Comparison of ENCODE assay signal across 12 mouse cellular contexts in the genomic region with DNA sequence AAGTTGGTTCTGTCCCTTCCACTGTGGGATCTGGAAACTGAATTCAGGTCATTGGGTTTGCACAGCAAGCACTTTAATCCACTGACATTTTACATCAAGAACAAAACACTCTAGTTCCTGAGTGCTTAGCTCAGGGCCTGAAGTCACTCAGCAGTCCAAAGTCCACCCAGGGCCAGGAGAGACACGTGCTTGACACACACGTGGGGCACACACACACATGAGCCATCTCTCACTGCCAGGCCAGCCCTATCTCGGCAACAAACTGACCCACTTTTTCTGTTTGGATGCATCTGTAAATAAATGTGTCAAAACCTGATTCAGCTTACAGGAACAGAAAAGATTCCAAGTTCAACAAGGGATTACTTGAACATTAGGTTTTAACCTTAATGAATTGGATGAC. TPM values are rescaled to one million over a fixed set of nuclear protein-coding genes. Genes with fewer than 3 reads are reported as not detected.
DNase-seq lines count a peak whose midpoint lies in the region; ATAC-seq and TF ChIP-seq lines count a peak whose summit lies in the region.
"Had no signal": no experiment of that assay in that cellular context is flagged by ENCODE, and none has a peak within 500 bp of the region (broad histone marks: within the 10 kb centered on the region; RNA-seq: fewer than 3 reads in every experiment).

No protein-coding gene starts in this region.

- no peaks in the 10 kb centered on the region for H3K9me3 ChIP-seq in heart, embryonic 10.5 days
- H3K9me3 ChIP-seq in intestine, postnatal 0 days (ENCODE audit: control insufficient read depth), result no peaks in the 10 kb centered on the region
- H3K9me3 ChIP-seq: embryonic facial prominence, embryonic 12.5 days; liver, embryonic 15.5 days had no signal

- no peak for TF ChIP-seq CTCF in heart, adult 2 months (IDR thresholded peaks at IDR 0.05)
- no peak for TF ChIP-seq CTCF in intestine, postnatal 0 days (IDR thresholded peaks at IDR 0.05; ENCODE audit: low read depth)

- H3K79me2 ChIP-seq in heart, adult 2 months (replicated peaks; ENCODE audit: control insufficient read depth, insufficient read depth, low read length), result 0 out of 2 replicates have a peak, but pooled peaks cover 2% of the 10 kb centered on the region

- peak overlapping the region; percentile 60 for H3K27ac ChIP-seq in heart, adult 2 months
- H3K27ac ChIP-seq in heart, embryonic 10.5 days, result no peak overlapping the region
- peak overlapping the region; percentile 66 for H3K27ac ChIP-seq in intestine, postnatal 0 days (ENCODE audit: low read depth, low read length)
- H3K27ac ChIP-seq: embryonic facial prominence, embryonic 12.5 days; liver, embryonic 15.5 days had no signal

- peak; percentile 49 to 66 for DNase-seq in heart, adult 2 months
- no peak for DNase-seq in heart, embryonic 10.5 days (ENCODE audit: low spot score)
- peak; percentile 75 to 82 for DNase-seq in adrenal gland, postnatal 36 days
- DNase-seq in retina, embryonic 14.5 days (ENCODE audit: low spot score), result peak; percentile 21
- no peak for DNase-seq in left cerebral cortex, adult 11 months (ENCODE audit: low spot score)
- no peak for DNase-seq in thymus, postnatal 4 days
- DNase-seq in left cerebral cortex, postnatal 10 days (ENCODE audit: extremely low spot score in 1 of 2, low spot score in 2 of 2), result no peak
- DNase-seq: spleen, adult 18-20 months; thymus, postnatal 25 days had no signal

- no peak overlapping the region for H3K4me3 ChIP-seq in heart, adult 2 months
- H3K4me3 ChIP-seq in heart, embryonic 10.5 days, result no peak overlapping the region
- no peak overlapping the region for H3K4me3 ChIP-seq in intestine, postnatal 0 days (ENCODE audit: low read depth, low read length)
- H3K4me3 ChIP-seq: embryonic facial prominence, embryonic 12.5 days; liver, embryonic 15.5 days had no signal

- no peak overlapping the region for H3K4me2 ChIP-seq in intestine, postnatal 0 days (replicated peaks; ENCODE audit: low read depth)
- H3K4me2 ChIP-seq: embryonic facial prominence, embryonic 12.5 days; liver, embryonic 15.5 days had no signal

- H3K36me3 ChIP-seq in heart, adult 2 months (ENCODE audit: control insufficient read depth, insufficient read depth, low read length), result peaks cover 2% of the 10 kb centered on the region; the same call in 1 of the 2 replicates
- no peaks in the 10 kb centered on the region for H3K36me3 ChIP-seq in heart, embryonic 10.5 days
- H3K36me3 ChIP-seq in intestine, postnatal 0 days (ENCODE audit: control insufficient read depth, insufficient read depth), result no peaks in the 10 kb centered on the region
- H3K36me3 ChIP-seq: embryonic facial prominence, embryonic 12.5 days; liver, embryonic 15.5 days had no signal

- ATAC-seq in intestine, postnatal 0 days, result peak; percentile 74

- H3K9ac ChIP-seq in heart, adult 2 months (ENCODE audit: low read depth, low read length), result no peak overlapping the region
- no peak overlapping the region for H3K9ac ChIP-seq in intestine, postnatal 0 days (ENCODE audit: low read depth, low read length)
- H3K9ac ChIP-seq: embryonic facial prominence, embryonic 12.5 days; liver, embryonic 15.5 days had no signal

- intact Hi-C loops in heart, adult 2 months (cut with DNase I), result no loop called here
- intact Hi-C loops in left cerebral cortex, postnatal 10 days (cut with DNase I), result loop anchor here (5.0 to 10.0 kb wide), 2 partner anchors 100 to 152 kb away; no protein-coding TSS in a partner anchor

- no peak for TF ChIP-seq POLR2A in heart, adult 2 months (IDR thresholded peaks at IDR 0.05; ENCODE audit: insufficient read depth, low read depth, low read length)

- 0 out of 2 replicates have a peak, but pooled peaks have one; percentile 35 for TF ChIP-seq EP300 in heart, adult 2 months (IDR thresholded peaks at IDR 0.05; ENCODE audit: insufficient read depth, low read depth, low read length)

- H3K27me3 ChIP-seq in heart, adult 2 months (ENCODE audit: control insufficient read depth, insufficient read depth, low read length), result no peaks in the 10 kb centered on the region
- H3K27me3 ChIP-seq in heart, embryonic 10.5 days (ENCODE audit: insufficient read depth, poor library complexity, severe bottlenecking), result no peaks in the 10 kb centered on the region
- no peaks in the 10 kb centered on the region for H3K27me3 ChIP-seq in intestine, postnatal 0 days (replicated peaks; ENCODE audit: control insufficient read depth, insufficient read depth, low read length)
- H3K27me3 ChIP-seq: embryonic facial prominence, embryonic 12.5 days had no signal

- H3K4me1 ChIP-seq in heart, adult 2 months (ENCODE audit: control insufficient read depth, insufficient read depth, low read length), result peaks cover 16% of the 10 kb centered on the region
- peaks cover 67% of the 10 kb centered on the region for H3K4me1 ChIP-seq in heart, embryonic 10.5 days
- H3K4me1 ChIP-seq in intestine, postnatal 0 days (replicated peaks; ENCODE audit: control insufficient read depth, insufficient read depth, low read length), result peaks cover 22% of the 10 kb centered on the region; the same call in 1 of the 2 replicates

- 39% methylated on average over 3 of the region's 3 CpGs for WGBS in heart, adult 2 months
- 54% methylated on average over 3 of the region's 3 CpGs for WGBS in heart, embryonic 10.5 days
- WGBS in intestine, postnatal 0 days, result 29% methylated on average over 3 of the region's 3 CpGs

RNA-seq across cellular contexts. Expression of a gene that starts 6.2 kb away (rescaled TPM):
- 10 to 100 TPM; 13.9 to 42.4 TPM for total RNA-seq in heart, adult 2 months (2021)
- polyA plus RNA-seq in heart, adult 2 months (2012; rRNA removed), result 3.4 and 6.7 TPM in 2 replicates
- 32.7 and 43.1 TPM in 2 replicates for polyA plus RNA-seq in heart, embryonic 10.5 days (2016; fragmentation: Nextera tagmentation; extraction: Ambion mirVana)
- 10 to 100 TPM; 48.9 to 83.1 TPM for total RNA-seq in adrenal gland, postnatal 36 days (2021)
- polyA plus RNA-seq in intestine, postnatal 0 days (2015; fragmentation: Nextera tagmentation; extraction: Ambion mirVana), result 15.6 and 15.8 TPM in 2 replicates
- total RNA-seq in left cerebral cortex, postnatal 10 days (2021), result 10 to 100 TPM; 11.4 to 12.1 TPM

RNA-seq across cellular contexts. Expression of a gene that starts 45.2 kb away (rescaled TPM):
- total RNA-seq in heart, adult 2 months (2021), result 100 to 1,000 TPM; 135 to 152 TPM
- polyA plus RNA-seq in heart, adult 2 months (2012; rRNA removed), result 64.6 and 94.0 TPM in 2 replicates
- 44.9 and 53.3 TPM in 2 replicates for polyA plus RNA-seq in heart, embryonic 10.5 days (2016; fragmentation: Nextera tagmentation; extraction: Ambion mirVana)
- 100 to 1,000 TPM; 130 to 159 TPM for total RNA-seq in adrenal gland, postnatal 36 days (2021)
- polyA plus RNA-seq in intestine, postnatal 0 days (2015; fragmentation: Nextera tagmentation; extraction: Ambion mirVana), result 45.0 and 46.4 TPM in 2 replicates
- 10 to 100 TPM; 73.3 to 81.6 TPM for total RNA-seq in left cerebral cortex, postnatal 10 days (2021)

Comparison
In these comparisons a context has a peak if more than half of its experiments do, and no peak if none do; other contexts are left out.
1. DNase-seq: peak in heart, adult 2 months (2 of 2), adrenal gland, postnatal 36 days (2 of 2) and retina, embryonic 14.5 days (single experiment); none in heart, embryonic 10.5 days (single experiment), left cerebral cortex, adult 11 months (single experiment), thymus, postnatal 4 days (single experiment) and left cerebral cortex, postnatal 10 days (0 of 2).